Mouse (Mus musculus) thymus, postnatal 36 days (tissue): ENCODE data around the gene Tbxa2r.

Source experiments
- DNase-seq, 2 experiments: peaks; one replicate each; pipeline ENCODE4 v3.0.0; 2022; ENCODE audit warnings: mixed read lengths in 2 of 2

The Tbxa2r gene

DNA sequence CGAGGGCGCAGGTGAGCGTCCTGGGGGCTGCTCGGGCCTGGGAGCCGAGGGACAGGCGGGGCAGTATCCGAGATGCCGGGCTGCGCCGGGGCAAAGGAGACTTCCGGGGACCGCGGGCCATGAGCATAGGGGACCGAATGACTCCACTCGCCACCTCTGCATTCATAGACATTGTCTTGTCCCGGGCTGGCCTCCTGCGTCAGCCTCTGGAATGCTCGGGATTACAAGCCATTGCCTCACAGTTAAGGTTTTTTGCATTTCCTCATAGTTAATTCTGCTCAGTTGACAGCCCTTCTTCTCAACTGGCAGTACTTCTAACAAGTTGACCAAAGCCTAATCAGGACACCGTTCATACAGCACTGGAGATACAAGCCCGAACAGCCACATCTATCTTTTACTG is 7.1 kb upstream of the Tbxa2r start:
- no peak for DNase-seq

DNA sequence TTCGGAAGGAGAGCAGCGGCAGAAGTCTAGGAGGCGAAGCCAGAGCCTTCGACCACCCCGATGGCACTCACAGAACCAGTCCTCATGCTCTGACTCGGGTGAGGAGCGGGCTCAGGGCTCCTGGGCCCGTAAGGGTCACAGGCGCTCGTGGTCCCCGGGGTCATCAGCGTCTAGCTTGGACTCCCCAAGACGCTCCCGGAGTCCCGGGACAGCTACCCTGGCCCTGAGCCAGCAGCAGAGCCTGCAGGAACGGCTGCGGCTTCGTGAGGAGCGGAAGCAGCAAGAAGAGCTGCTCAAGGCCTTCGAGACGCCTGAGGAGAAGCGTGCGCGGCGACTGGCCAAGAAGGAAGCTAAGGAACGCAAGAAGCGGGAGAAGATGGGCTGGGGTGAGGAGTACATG is 6.1 kb upstream of the Tbxa2r start:
- DNase-seq = peak in 1 of 2 experiments; percentile 43

DNA sequence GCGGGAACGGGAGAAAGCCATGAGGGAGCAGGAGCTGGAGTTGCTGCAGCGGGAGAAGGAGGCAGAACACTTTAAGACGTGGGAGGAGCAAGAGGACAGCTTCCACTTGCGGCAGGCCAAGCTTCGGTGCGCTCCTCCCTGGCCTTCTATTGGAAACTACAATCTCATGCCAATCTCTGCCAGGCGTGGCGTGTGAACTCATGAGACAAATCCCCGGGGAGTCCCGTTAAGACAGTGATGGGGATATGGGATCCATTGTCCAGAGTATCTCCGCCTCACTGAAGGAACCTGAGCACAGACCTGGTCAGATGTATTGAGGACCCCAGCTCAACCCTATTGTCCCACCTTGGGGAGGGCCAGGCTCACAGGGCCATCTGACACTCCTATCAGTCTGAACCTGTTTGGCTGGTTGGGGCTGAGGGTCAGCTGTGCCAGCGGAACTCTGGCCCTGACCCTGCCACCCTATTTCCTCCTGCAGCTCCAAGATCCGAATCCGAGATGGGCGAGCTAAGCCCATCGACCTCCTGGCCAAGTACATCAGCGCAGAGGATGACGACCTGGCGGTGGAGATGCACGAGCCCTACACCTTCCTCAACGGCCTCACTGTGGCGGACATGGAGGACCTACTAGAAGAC is 5.3 kb upstream of the Tbxa2r start:
- DNase-seq = no peak

DNA sequence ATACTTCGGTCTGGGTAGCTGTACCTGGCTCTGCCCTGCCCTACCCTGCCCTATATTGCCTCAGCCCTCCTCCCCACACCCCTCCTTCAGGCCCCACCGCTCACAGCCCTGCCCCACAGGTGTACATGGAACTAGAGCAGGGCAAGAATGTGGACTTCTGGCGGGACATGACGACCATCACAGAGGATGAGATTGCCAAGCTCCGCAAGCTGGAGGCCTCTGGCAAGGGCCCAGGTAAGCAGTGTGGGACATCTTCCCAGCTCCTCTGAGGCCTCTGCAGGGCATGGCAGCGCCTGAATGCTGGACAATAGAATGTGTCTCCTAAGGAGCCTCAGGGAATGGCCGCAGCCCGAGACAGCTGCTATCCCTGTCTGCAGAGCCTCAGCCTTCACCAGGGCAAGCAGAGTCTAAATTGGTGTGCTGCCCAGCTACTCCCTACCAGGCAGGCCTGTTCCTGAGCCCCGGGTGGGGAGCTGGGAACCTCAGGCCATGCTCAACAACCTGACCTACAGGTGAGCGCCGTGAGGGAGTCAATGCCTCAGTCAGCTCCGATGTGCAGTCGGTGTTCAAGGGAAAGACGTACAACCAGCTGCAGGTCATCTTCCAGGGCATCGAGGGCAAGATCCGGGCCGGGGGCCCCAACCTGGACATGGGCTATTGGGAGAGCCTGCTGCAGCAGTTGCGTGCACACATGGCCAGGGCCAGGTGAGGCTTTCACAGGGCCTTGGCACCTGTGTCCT is 4.6 kb upstream of the Tbxa2r start:
- DNase-seq = peak in 1 of 2 experiments; percentile 16

DNA sequence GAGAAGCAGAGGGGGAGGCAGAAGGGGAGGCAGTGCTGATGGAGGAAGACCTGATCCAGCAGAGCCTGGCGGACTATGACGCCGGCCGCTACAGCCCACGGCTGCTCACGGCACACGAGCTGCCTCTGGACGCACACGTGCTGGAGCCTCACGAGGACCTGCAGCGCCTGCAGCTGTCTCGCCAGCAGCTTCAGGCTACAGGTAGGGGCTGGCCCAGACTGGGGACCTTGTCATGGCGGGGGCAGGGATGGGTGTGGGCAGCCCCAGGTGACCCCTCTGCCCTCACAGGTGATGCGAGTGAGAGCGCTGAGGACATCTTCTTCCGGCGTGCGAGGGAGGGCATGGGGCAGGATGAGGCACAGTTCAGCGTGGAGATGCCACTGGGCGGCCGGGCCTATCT is 3.4 kb upstream of the Tbxa2r start:
- DNase-seq = peak in 1 of 2 experiments; percentile 28

DNA sequence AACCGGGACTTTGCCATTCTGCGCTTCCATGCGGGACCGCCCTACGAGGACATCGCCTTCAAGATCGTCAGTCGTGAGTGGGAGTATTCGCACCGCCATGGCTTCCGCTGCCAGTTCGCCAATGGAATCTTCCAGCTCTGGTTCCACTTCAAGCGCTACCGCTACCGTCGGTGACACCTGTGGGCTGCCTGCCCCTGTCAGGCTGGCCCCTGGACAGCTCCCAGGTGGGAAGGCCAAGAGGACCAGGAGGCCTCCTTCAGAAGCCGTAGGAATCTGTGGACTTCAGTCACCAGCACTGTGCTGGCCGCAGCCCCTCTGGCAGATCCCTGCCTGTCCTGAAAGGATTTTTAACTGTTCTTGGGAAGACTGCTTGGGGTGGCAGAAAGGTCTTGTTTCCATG is 2.8 kb upstream of the Tbxa2r start:
- peak in 1 of 2 experiments; percentile 34 for DNase-seq

DNA sequence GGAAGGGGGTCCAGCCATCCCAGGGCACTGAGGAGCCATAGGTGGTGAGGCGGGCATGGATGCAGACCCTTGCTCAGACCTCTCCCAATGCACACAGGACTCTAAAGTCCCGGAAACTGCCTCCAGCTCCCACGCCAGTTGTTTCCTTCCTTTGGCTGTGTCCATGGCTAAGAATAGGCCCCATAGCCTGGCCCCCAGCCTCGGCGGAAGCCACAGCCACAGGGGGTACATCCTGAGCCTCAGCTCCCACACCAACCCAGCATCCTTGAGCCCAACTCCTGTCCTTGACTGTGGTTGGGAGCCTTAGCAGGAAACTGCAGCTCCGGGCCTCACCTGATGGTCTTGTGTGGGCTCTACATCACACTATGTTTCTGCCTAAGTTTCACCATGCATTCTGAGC is 1.7 kb upstream of the Tbxa2r start:
- DNase-seq = peak in 1 of 2 experiments; percentile 59

DNA sequence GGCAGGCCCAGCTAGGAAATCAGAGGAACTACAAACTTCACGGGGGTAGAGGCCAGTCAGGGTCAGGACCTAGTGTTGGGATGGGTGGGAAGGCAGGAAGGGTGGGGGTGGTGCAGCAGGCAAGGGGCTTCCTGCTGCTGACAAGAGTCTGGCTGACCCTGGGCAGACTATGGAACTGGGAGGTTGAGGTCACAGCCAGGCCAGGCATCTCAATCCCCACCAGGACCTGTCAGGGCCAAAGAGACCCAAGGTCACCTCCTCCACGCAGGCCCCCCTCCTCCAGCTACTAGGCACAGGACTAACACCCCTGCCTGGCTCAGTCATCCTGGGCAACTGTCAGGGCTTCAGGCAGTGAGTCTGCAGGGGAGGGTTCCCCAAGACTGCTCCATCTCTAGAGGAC is 572 bp upstream of the Tbxa2r start:
- DNase-seq = peak in 1 of 2 experiments; percentile 55

DNA sequence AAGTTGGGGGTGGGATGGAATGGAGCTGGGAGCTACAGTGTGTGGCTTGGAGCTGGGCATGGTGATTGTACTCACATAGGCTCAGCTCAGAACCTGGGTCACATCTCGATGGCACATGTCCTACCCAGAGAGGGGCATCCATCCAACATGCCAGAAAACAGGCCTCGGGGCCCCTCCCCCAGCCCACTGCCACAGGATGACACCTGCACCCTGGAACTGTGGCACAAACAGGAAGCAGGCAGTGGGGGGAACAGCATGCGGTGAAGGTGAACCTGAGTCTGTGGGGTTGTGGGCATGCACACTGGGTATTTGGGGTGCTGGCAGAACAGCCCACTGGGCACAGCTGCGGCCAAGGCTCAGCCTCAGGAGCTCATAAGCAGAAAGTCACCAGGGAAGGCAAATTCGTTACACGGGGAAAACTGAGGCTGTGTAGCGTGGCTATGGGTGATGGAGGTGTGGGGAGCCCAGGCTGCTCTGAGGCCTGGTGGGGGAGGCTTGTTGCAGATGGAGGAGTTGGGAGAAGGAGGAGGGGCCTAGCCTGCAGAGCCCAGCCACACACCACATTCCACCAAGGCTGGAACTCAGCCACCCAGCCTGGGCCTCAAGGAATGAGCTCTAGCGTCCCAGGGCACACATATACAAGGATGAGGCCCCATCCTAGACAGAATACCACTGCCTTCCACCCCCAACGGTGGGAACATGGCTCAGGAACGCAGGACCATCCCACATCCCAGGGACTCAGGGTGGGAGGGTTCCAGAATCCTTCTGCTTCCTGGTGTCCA is 854 bp downstream of the Tbxa2r start:
- DNase-seq = peak; percentile 88 to 94

DNA sequence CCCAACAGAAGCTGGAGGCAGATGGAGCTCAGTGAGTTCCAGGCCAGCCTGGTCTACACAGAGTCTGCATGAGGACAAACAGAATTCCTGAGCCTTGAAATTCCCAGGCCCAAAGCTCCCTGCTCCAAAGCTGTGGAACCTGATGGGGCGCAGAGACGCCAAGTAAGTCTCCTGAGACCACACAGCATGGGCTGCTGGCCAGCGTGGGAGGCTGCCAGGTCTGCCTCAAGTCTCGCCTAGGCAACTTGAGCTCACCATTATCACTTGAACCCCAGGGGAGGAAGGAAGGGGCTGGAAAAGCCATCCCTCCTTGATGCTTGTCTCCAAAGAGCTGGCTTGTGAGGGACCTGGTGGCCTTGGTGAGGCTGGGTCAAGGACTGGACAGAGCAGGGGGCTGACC is 1.5 kb downstream of the Tbxa2r start:
- DNase-seq = peak; percentile 39 to 43

DNA sequence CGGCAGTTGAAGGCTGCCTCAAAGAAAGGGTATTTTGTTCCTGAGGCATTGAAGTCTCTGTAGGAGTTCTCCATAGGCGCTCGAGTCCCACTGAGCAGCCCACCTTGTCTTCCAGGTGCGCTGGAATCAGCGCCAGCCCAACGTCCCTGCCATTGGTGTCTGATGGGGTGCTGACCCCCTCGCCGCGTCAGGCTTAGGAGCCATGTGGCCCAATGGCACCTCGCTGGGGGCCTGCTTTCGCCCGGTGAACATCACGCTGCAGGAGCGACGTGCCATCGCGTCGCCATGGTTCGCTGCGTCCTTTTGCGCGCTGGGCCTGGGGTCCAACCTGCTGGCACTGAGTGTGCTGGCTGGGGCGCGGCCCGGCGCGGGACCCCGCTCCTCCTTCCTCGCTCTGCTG is 3.7 kb downstream of the Tbxa2r start:
- DNase-seq = peak in 1 of 2 experiments; percentile 23

DNA sequence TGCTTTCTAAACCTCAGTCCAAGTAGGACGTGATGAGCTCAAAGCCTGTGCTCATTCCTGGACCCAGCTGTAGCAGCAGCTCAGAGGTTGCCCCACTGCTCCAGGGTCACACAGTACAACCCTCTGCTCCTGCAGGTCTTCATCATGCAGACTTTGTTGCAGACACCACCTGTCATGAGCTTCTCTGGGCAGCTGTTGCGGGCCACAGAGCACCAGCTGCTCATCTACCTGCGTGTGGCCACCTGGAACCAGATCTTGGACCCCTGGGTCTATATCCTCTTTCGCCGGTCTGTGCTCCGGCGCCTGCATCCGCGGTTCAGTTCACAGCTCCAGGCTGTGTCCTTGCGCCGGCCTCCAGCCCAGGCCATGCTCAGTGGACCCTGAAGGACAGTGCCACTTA is 5.8 kb downstream of the Tbxa2r start:
- no peak for DNase-seq

DNA sequence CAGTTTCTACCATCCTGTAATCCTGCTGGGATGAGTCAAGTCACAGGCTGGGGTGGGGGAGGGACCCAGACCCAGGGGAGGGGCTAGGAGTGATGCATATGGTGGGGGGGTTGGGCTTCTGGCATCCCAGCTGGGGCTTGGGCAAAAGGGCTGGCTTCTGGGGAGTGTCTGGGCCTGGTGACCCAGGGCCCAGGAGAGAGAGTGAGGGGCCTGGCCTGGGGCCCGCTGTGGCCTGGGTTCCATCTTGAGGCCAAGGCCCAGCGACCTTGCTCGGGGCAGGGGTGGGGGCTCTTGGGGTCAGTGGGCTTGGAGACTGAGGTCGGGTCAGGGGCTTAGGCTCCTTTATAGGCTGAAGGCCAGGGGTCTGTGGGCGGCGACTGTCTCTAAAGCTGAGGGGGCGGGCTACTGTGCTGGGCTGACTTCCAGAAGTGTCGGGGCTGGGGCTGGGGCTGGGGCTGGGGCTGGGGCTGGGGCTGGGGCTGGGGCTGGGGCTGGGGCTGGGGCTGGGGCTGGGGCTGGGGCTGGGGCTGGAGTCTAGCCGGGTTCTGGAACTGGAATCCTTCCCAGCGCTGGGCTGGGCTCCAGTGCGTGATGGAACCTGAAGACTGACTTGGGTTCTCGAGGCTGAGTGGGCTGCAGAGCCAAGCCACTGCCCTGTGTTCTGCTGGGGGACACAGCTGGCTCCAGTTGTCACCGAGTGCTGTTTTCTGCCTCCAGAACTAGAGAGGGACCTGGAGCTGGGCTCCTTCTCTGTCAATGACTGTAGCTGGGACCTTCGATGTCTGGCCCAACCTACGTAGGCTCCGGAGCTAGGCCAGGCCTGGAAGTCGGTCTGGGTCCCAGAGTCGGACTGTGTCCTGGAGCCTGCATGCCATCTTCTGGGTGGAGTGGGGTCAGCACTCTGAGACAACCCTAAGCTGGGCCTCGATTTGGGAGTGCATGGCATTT is 7.1 kb downstream of the Tbxa2r start:
- peak in 1 of 2 experiments; percentile 34 for DNase-seq

DNA sequence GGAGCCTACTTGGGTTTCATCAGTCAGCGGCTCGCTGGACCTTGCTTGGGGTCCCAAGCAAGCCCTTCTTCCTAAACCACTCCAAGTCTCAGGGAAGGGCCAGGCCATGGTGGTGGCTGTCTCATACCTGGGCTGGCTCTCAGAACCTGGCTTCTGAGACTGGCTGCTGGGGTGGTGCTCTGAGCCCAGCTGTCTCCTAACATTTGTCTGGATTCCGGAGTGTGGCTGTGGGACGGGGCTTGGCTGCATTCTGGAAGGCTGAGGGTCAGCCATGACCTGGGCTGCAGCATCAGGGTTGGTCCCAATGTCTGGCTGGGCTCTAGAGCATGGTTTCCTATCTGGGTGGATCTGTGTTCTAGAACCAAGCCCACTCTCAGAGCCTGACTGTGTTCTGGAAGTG is 8.0 kb downstream of the Tbxa2r start:
- no peak for DNase-seq

DNA sequence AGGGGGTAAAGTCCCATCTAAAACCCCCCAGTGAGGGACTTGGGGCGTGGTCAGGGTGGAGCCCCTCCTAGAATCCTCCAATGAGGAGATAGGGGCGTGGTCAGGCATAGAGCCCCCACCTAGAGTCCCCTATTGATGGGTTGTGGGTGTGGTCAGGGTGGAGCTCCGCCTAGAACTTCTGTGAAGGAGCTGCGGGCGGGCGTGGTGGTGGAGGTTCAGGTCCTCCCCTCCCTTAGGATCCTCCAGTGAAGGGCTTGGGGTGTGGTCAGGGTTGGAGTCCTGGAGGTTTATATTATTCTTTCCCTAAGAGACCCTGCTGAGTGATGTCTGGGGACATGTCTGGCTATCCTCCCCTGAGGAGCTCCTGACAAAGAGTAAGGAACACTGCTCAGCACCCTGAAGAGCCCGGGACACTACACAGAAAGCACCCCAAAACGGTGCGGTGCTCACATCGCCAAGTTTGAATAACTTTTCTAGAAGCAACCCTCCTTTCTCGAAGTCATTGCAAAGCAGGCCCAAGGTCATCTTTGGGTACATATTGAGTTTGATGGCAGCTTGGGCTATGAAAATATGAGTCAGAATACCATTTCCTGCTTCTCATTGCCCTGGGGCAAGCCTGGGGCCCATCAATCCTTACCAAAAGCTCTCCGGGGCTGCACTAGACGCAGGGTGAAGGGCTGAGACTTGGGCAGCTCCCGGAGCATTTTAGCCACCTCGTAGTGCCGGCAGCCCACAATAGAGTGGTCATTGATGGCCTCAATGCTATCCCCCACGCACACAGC is 12.2 kb downstream of the Tbxa2r start:
- peak in 1 of 2 experiments; percentile 53 for DNase-seq

DNA sequence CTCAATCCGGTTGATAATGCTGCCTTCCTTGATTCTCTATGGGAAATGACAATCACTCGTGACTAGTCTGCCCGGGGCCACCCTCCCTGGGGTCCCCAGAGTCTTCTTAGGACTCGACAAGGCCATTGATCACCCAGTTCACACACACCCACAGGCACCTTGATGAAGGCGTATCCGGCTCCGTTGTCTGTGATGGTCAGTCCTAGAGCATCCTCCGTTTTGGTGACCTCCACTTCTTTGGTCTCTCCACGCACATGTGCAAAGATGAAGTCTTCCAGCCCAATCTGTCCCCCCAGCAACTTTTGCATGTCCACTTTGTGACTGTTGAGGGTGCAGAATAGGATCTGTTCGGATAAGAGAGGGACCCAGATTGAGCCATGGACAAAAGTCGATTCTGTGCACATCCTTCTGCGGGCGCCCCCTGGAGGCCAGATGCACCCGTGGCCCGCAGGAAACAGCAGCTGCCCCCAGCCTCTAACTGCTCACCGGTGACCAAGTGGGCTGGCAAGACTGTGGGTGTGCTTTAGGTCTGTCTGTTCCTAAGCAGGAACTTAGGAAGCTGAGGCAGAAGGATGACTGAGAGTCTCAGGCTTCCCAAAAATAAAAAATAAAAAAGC is 12.9 kb downstream of the Tbxa2r start:
- DNase-seq = peak; percentile 76 to 81

DNA sequence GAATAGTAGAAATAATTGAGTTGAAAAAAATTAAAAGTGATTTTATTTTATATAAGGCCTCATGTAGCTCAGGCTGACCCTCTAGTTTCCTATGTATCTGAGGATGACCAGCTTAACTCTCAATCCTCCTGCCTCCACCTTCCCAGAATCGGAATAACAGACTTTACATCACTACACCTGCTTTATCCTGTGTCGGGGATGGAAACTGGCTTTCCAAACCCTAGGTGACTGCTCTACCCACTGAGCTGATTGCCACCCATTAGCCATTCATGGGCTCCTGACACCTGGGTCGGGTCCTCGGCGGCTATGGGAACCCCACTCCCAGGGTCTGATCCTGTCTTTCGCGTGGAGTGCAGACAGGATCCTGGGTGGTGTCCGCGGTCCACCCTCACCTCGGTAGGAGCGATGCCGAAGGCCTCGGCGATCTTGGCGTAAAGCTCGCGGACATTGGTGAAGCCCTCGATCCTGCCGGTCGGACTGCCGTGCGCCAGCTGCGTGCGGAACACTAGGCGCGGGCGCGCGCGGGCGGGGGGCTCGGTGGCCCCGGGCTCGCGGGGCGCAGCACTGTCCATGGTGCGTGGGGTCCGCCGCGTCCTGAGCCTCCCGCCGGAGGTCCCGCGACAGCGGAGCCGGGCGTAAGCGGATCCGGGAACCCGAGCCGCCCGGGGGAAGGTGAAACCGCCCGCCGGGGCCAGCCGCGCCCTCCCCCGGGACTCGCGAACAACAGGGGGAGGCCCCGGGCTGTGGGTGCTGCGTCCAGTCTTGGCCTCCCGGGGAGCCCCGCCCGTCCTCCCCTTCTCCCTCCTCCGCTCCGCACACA is 14.4 kb downstream of the Tbxa2r start, which contains the start of gene Gipc3:
Gene Gipc3, minus strand, starts transcription at position 581 of the 820 bp plus-strand sequence.
- peak in 1 of 2 experiments; percentile 51 for DNase-seq

DNA sequence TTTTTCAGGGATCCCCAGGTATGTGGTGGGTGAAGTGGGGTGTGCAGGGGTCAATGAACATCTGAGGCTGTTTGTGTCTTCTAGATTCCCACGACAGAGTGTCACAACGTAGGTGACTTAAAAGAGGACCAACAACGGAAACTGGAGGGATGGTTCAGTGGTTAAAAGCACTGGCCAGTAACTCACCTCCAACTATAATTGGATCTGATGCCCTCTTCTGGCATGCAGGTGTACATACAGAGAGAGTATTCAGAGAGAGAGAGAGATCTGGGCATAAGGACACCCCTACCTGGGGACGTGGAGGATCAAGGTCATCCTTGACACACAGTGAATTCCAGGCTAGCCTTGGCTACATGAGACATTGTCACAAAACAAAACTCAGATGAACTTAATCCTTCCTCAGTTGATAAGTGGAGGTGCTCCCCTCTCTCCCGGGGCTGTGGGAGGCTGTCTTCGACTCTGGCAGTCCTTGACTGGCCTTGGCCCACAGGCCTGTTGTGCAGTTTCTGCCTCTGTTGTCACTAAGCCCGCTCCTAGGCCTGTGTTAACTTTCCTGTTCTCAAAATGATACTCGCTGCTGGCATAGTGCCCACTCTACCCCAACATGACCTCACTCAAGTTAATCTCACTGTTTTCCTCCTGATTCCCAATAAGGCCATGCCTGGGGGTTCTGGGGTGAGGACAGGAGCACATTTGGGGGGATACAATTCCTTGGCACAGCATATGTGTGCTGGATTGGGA is 16.1 kb downstream of the Tbxa2r start:
- DNase-seq = no peak

DNA sequence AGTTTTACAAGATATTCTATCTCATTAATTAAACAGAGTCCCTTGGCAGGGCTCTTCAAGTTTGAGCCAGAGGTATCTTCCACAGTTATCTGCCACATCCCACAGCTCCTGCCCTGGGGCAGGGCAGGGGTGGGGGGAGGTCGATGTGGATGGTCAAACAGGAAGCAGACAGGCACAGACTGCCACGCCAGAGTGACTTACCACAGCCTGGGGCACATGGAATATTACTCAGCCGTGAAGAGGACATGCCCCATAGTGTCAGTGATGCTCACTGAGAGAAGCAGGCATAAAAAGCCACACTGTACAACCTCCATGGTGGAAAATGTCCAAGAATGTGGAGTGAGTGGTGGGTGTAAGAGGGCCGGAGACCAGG is 16.6 kb downstream of the Tbxa2r start:
- DNase-seq = no peak
